Mouse (Mus musculus) stomach, embryonic 15.5 days (tissue): ENCODE results near the gene Gm49383. TPM values are rescaled to one million over a fixed set of nuclear protein-coding genes. Genes with fewer than 3 reads are reported as not detected.

Experiments used
- ATAC-seq: fragments of 200-750 bp; cut with Nextera tagmentation; 2 replicates; pipeline ENCODE4 v1.8.0; 2017; ENCODE audit warnings: low read depth, moderate number of reproducible peaks, moderate TSS enrichment; ENCODE audit not compliant: insufficient read depth, low FRiP score
- H3K27ac ChIP-seq: fragments of 300-500 bp; sonication (generic); 2 replicates; pipeline ENCODE4 v1.5.1; 2015; ENCODE audit warnings: mild to moderate bottlenecking, inconsistent platforms
- H3K27me3 ChIP-seq: fragments of 300-500 bp; sonication (generic); replicated peaks from 2 replicates; pipeline ENCODE4 v1.6.1; 2015; ENCODE audit warnings: inconsistent platforms
- H3K36me3 ChIP-seq: fragments of 300-500 bp; sonication (generic); 2 replicates; pipeline ENCODE4 v1.6.1; 2015; ENCODE audit warnings: inconsistent platforms
- H3K4me1 ChIP-seq: fragments of 300-500 bp; sonication (generic); 2 replicates; pipeline ENCODE4 v1.6.1; 2015; ENCODE audit warnings: inconsistent platforms
- H3K4me2 ChIP-seq: fragments of 300-500 bp; sonication (generic); 2 replicates; pipeline ENCODE4 v1.6.1; 2015; ENCODE audit warnings: mild to moderate bottlenecking, inconsistent platforms
- H3K4me3 ChIP-seq: fragments of 300-500 bp; sonication (generic); replicated peaks from 2 replicates; pipeline ENCODE4 v1.5.1; 2015; ENCODE audit warnings: inconsistent platforms
- H3K9ac ChIP-seq: fragments of 300-500 bp; sonication (generic); 2 replicates; pipeline ENCODE4 v1.6.1; 2015; ENCODE audit warnings: inconsistent platforms
- H3K9me3 ChIP-seq: fragments of 300-500 bp; sonication (generic); 2 replicates; pipeline ENCODE4 v1.6.1; 2016; ENCODE audit warnings: inconsistent platforms
- WGBS: fragments of 180-500 bp; shearing (Covaris S2); methylation state at CpG from one replicate; pipeline ENCODE4 v1.1.7; 2015; 5-methylcytosine and 5-hydroxymethylcytosine counted together
- polyA plus RNA-seq: library from polyadenylated mRNA; unstranded; fragments of >200 nt; fragmentation: Nextera tagmentation; extraction: Ambion mirVana; gene quantifications from 2 replicates; pipeline ENCODE4 v1.2.1, GENCODE M21; 2015

The Gm49383 gene
- polyA plus RNA-seq, 1 experiment from 2014 or later = 26.4 TPM

- WGBS = under 1% methylated on average over 94 of the region's 94 CpGs
- H3K9me3 ChIP-seq = no peaks in the 10 kb centered on the region
- H3K4me3 ChIP-seq = peak overlapping the region; percentile 91
- no peaks in the 10 kb centered on the region for H3K27me3 ChIP-seq
- peak; percentile 70; the same call in 1 of the 2 replicates for ATAC-seq
- H3K4me1 ChIP-seq = peaks cover 18% of the 10 kb centered on the region
- H3K27ac ChIP-seq = peak overlapping the region; percentile 85
- peak overlapping the region; percentile 83 for H3K9ac ChIP-seq
- H3K4me2 ChIP-seq = peak overlapping the region; percentile 95
- peaks cover 11% of the 10 kb centered on the region; the same call in 1 of the 2 replicates for H3K36me3 ChIP-seq
Observed at GRCm38 (mm10) chr12:69197378-69198163, 667 bp upstream of the Gm49383 start.

GRCm38 (mm10) chr12:69192637-69193036, 4.3 kb downstream of the Gm49383 start:
- Histone ChIP-seq H3K4me3 (no peak overlapping the region), H3K9ac (no peak overlapping the region), H3K27me3 (no peaks in the 10 kb centered on the region), H3K4me2 (no peak overlapping the region), H3K9me3 (no peaks in the 10 kb centered on the region), H3K4me1 (no peaks in the 10 kb centered on the region), H3K27ac (no peak overlapping the region), H3K36me3 (peaks cover 7% of the 10 kb centered on the region)
- 89% methylated on average over 2 of the region's 2 CpGs for WGBS
- ATAC-seq = no peak

- WGBS = 94% methylated on average over 5 of the region's 5 CpGs
- Histone ChIP-seq H3K27me3 (no peaks in the 10 kb centered on the region), H3K9me3 (no peaks in the 10 kb centered on the region), H3K4me3 (no peak overlapping the region), H3K9ac (no peak overlapping the region), H3K27ac (no peak overlapping the region), H3K4me2 (no peak overlapping the region), H3K36me3 (peaks cover 7% of the 10 kb centered on the region), H3K4me1 (0 out of 2 replicates have a peak, but pooled peaks cover 7% of the 10 kb centered on the region)
- ATAC-seq = no peak
Observed at GRCm38 (mm10) chr12:69191396-69191795, 5.5 kb downstream of the Gm49383 start.

GRCm38 (mm10) chr12:69190522-69190921, 6.4 kb downstream of the Gm49383 start:
- 100% methylated on average over 1 of the region's 1 CpGs for WGBS
- H3K4me1 ChIP-seq = peaks cover 8% of the 10 kb centered on the region; the same call in 1 of the 2 replicates
- H3K9me3 ChIP-seq = no peaks in the 10 kb centered on the region
- H3K4me2 ChIP-seq = no peak overlapping the region
- H3K27ac ChIP-seq = no peak overlapping the region
- ATAC-seq = no peak
- H3K27me3 ChIP-seq = no peaks in the 10 kb centered on the region
- H3K4me3 ChIP-seq = no peak overlapping the region
- peaks cover 7% of the 10 kb centered on the region for H3K36me3 ChIP-seq
- H3K9ac ChIP-seq = no peak overlapping the region

- Histone ChIP-seq H3K27ac (no peak overlapping the region), H3K4me3 (no peak overlapping the region), H3K9ac (no peak overlapping the region), H3K4me1 (peaks cover 13% of the 10 kb centered on the region), H3K4me2 (no peak overlapping the region), H3K36me3 (peaks cover 7% of the 10 kb centered on the region), H3K9me3 (no peaks in the 10 kb centered on the region), H3K27me3 (no peaks in the 10 kb centered on the region)
- WGBS = 88% methylated on average over 9 of the region's 9 CpGs
- ATAC-seq = no peak
Observed at GRCm38 (mm10) chr12:69190074-69190473, 6.8 kb downstream of the Gm49383 start.

GRCm38 (mm10) chr12:69186811-69187471, 10.0 kb downstream of the Gm49383 start:
- Histone ChIP-seq H3K27ac (no peak overlapping the region), H3K4me1 (peaks cover 17% of the 10 kb centered on the region), H3K9ac (no peak overlapping the region), H3K36me3 (peaks cover 10% of the 10 kb centered on the region), H3K9me3 (no peaks in the 10 kb centered on the region), H3K4me2 (no peak overlapping the region), H3K4me3 (no peak overlapping the region), H3K27me3 (no peaks in the 10 kb centered on the region)
- no peak for ATAC-seq
- 59% methylated on average over 5 of the region's 5 CpGs for WGBS

- peaks cover 17% of the 10 kb centered on the region for H3K4me1 ChIP-seq
- peak overlapping the region; percentile 95 for H3K4me2 ChIP-seq
- no peak for ATAC-seq
- peaks cover 10% of the 10 kb centered on the region for H3K36me3 ChIP-seq
- 73% methylated on average over 7 of the region's 7 CpGs for WGBS
- H3K27me3 ChIP-seq = no peaks in the 10 kb centered on the region
- no peak overlapping the region for H3K27ac ChIP-seq
- no peak overlapping the region for H3K9ac ChIP-seq
- H3K9me3 ChIP-seq = no peaks in the 10 kb centered on the region
- peak overlapping the region; percentile 94 for H3K4me3 ChIP-seq
Observed at GRCm38 (mm10) chr12:69185371-69185770, 11.5 kb downstream of the Gm49383 start.

- no peaks in the 10 kb centered on the region for H3K27me3 ChIP-seq
- peak; percentile 46 for ATAC-seq
- H3K4me3 ChIP-seq = peak overlapping the region; percentile 94
- peaks cover 17% of the 10 kb centered on the region for H3K4me1 ChIP-seq
- peak overlapping the region; percentile 87 for H3K9ac ChIP-seq
- WGBS = under 1% methylated on average over 86 of the region's 86 CpGs
- peak overlapping the region; percentile 92 for H3K27ac ChIP-seq
- peak overlapping the region; percentile 95 for H3K4me2 ChIP-seq
- no peaks in the 10 kb centered on the region for H3K9me3 ChIP-seq
- peaks cover 10% of the 10 kb centered on the region for H3K36me3 ChIP-seq
Observed at GRCm38 (mm10) chr12:69184342-69185295, 12.3 kb downstream of the Gm49383 start.

GRCm38 (mm10) chr12:69183583-69184308, 13.2 kb downstream of the Gm49383 start, which contains the start of the genes Rpl36al and Mgat2:
Gene Rpl36al, minus strand, starts transcription at chr12:69184083.
Gene Mgat2, plus strand, starts transcription at chr12:69184157.
- peak within 1 kb of the TSS; percentile 92 for H3K27ac ChIP-seq
- H3K4me3 ChIP-seq = peak within 1 kb of the TSS; percentile 94
- peaks cover 17% of the 10 kb centered on the region for H3K4me1 ChIP-seq
- peak; percentile 99 for ATAC-seq
- peaks cover 10% of the 10 kb centered on the region for H3K36me3 ChIP-seq
- peak within 1 kb of the TSS; percentile 87 for H3K9ac ChIP-seq
- H3K27me3 ChIP-seq = no peaks in the 10 kb centered on the region
- under 1% methylated on average over 84 of the region's 84 CpGs for WGBS
- no peaks in the 10 kb centered on the region for H3K9me3 ChIP-seq
- H3K4me2 ChIP-seq = peak within 1 kb of the TSS; percentile 95

- H3K9me3 ChIP-seq = no peaks in the 10 kb centered on the region
- WGBS = 84% methylated on average over 4 of the region's 4 CpGs
- peaks cover 6% of the 10 kb centered on the region; the same call in 1 of the 2 replicates for H3K36me3 ChIP-seq
- H3K4me3 ChIP-seq = no peak overlapping the region
- peaks cover 12% of the 10 kb centered on the region for H3K4me1 ChIP-seq
- no peak overlapping the region for H3K4me2 ChIP-seq
- H3K27me3 ChIP-seq = no peaks in the 10 kb centered on the region
- no peak for ATAC-seq
- no peak overlapping the region for H3K9ac ChIP-seq
- H3K27ac ChIP-seq = no peak overlapping the region
Observed at GRCm38 (mm10) chr12:69181800-69182199, 15.1 kb downstream of the Gm49383 start.

GRCm38 (mm10) chr12:69179371-69179770, 17.5 kb downstream of the Gm49383 start:
- ATAC-seq = no peak
- Histone ChIP-seq H3K4me2 (no peak overlapping the region), H3K9ac (no peak overlapping the region), H3K4me1 (no peaks in the 10 kb centered on the region), H3K27me3 (no peaks in the 10 kb centered on the region), H3K9me3 (no peaks in the 10 kb centered on the region), H3K4me3 (no peak overlapping the region), H3K27ac (no peak overlapping the region), H3K36me3 (peaks cover 12% of the 10 kb centered on the region; the same call in 1 of the 2 replicates)
- WGBS = 71% methylated on average over 12 of the region's 12 CpGs
